Mouse (Mus musculus): Measurements from ENCODE around the gene Daglb. TPM values are rescaled to one million over a fixed set of nuclear protein-coding genes. Genes with fewer than 3 reads are reported as not detected.
A peak's percentile ranks its signal among the peaks of the same experiment; 100 is the strongest.

The Daglb gene
- 7.3 and 9.2 TPM in 2 replicates for polyA plus RNA-seq (2014; fragmentation: Nextera tagmentation; extraction: Ambion mirVana)

GRCm38 (mm10) chr5:143464100-143464756 lies at the start of gene Daglb:
TSS of gene Daglb (plus strand) at chr5:143464584.
- Histone ChIP-seq H3K4me3 (ENCODE audit: low read depth, low read length) (peak within 1 kb of the TSS; percentile 69), H3K9me3 (ENCODE audit: low read depth, low read length) (no peaks in the 10 kb centered on the region), H3K27ac (ENCODE audit: low read depth) (0 out of 2 replicates have a peak within 1 kb of the TSS, but pooled peaks have one; percentile 33), H3K4me1 (ENCODE audit: insufficient read depth) (no peaks in the 10 kb centered on the region), H3K36me3 (ENCODE audit: insufficient read depth) (peaks cover 11% of the 10 kb centered on the region; the same call in 1 of the 2 replicates), H3K27me3 (ENCODE audit: insufficient read depth, low read length) (no peaks in the 10 kb centered on the region), H3K4me2 (peak within 1 kb of the TSS; percentile 95), H3K9ac (peak within 1 kb of the TSS; percentile 68)
- 3% methylated on average over 43 of the region's 43 CpGs for WGBS
- TF ChIP-seq CTCF (IDR thresholded peaks at IDR 0.05; ENCODE audit: low read depth), result no peak
- DNase-seq, result peak; percentile 95
- peak; percentile 95 for ATAC-seq (ENCODE audit: insufficient read depth)

DNA sequence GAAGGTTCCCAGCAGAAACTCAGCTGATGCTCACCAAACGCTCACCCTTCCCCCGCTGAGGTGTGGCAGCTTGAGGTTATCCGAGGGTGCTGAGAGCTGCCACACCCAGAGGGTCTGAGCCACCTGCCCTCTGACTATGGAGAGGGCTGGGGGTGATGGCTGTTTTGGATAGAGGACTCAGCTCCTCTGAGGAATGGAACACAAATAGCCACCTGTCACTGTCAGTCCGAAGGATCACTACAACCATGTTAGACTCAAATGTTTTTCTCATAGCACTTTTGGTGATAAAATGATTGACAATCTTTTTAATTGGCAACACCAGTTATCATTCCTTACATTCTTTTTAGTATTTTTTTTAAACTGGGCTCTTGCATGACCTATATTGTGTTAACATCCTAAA lies 42.9 kb upstream of the Daglb start:
- H3K9me3 ChIP-seq (ENCODE audit: low read depth, low read length), result no peaks in the 10 kb centered on the region; the same call in 1 of the 2 replicates
- peaks cover 67% of the 10 kb centered on the region for H3K36me3 ChIP-seq (ENCODE audit: insufficient read depth)
- ATAC-seq (ENCODE audit: insufficient read depth), result no peak
- 79% methylated on average over 4 of the region's 4 CpGs for WGBS
- no peak overlapping the region for H3K27ac ChIP-seq (ENCODE audit: low read depth)
- H3K4me2 ChIP-seq, result no peak overlapping the region
- TF ChIP-seq CTCF (IDR thresholded peaks at IDR 0.05; ENCODE audit: low read depth), result no peak
- no peak overlapping the region for H3K9ac ChIP-seq
- no peak overlapping the region for H3K4me3 ChIP-seq (ENCODE audit: low read depth, low read length)
- H3K27me3 ChIP-seq (ENCODE audit: insufficient read depth, low read length), result no peaks in the 10 kb centered on the region
- H3K4me1 ChIP-seq (ENCODE audit: insufficient read depth), result no peaks in the 10 kb centered on the region
- DNase-seq, result no peak

- no peak for DNase-seq
- no peaks in the 10 kb centered on the region for H3K27me3 ChIP-seq (ENCODE audit: insufficient read depth, low read length)
- H3K4me3 ChIP-seq (ENCODE audit: low read depth, low read length), result no peak overlapping the region
- no peaks in the 10 kb centered on the region for H3K9me3 ChIP-seq (ENCODE audit: low read depth, low read length)
- WGBS, result 70% methylated on average over 4 of the region's 4 CpGs
- H3K4me2 ChIP-seq, result no peak overlapping the region
- no peak overlapping the region for H3K27ac ChIP-seq (ENCODE audit: low read depth)
- H3K9ac ChIP-seq, result no peak overlapping the region
- H3K4me1 ChIP-seq (ENCODE audit: insufficient read depth), result no peaks in the 10 kb centered on the region
- H3K36me3 ChIP-seq (ENCODE audit: insufficient read depth), result peaks cover 52% of the 10 kb centered on the region
- 0 out of 2 replicates have a peak, but pooled peaks have one; percentile 5 for TF ChIP-seq CTCF (IDR thresholded peaks at IDR 0.05; ENCODE audit: low read depth)
- no peak for ATAC-seq (ENCODE audit: insufficient read depth)
Observed at GRCm38 (mm10) chr5:143422990-143423389, 41.4 kb upstream of the Daglb start.

DNA sequence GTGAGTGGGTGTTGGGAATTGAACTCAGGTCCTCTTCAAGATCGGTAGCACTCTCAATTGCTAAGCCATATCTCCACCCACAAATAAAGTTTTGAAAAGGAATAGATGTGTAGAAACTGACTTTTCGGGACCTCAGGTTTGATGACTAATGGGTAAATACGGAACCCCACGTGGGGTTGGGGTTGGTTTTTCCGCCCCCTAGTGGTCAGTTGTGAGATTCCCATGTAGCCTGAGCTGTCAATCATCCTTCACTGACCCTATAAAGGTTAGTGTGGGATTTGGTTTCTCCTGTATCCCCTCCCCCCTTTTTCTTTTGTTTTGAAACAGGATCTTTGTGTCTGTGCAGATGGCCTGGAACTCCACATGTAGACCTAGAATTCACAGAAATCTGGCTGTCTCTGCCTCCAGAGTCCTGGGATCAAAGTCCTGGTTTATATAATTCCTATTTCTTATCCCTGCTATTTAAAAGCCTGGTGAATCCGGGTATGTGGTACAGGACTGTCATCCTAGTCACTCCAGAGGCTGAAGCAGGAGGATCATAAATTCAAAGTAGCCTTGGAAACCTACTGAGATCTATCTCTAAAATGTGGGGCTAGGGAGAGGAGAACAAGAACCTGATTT lies 40.4 kb upstream of the Daglb start:
- peak; percentile 75 for DNase-seq
- 0 out of 2 replicates have a peak, but pooled peaks have one; percentile 31 for ATAC-seq (ENCODE audit: insufficient read depth)
- TF ChIP-seq CTCF (IDR thresholded peaks at IDR 0.05; ENCODE audit: low read depth), result peak; percentile 84
- 29% methylated on average over 6 of the region's 6 CpGs for WGBS
- H3K27ac ChIP-seq (ENCODE audit: low read depth), result no peak overlapping the region
- no peaks in the 10 kb centered on the region for H3K9me3 ChIP-seq (ENCODE audit: low read depth, low read length)
- no peak overlapping the region for H3K4me2 ChIP-seq
- H3K36me3 ChIP-seq (ENCODE audit: insufficient read depth), result peaks cover 42% of the 10 kb centered on the region
- H3K4me1 ChIP-seq (ENCODE audit: insufficient read depth), result no peaks in the 10 kb centered on the region
- H3K4me3 ChIP-seq (ENCODE audit: low read depth, low read length), result no peak overlapping the region
- no peaks in the 10 kb centered on the region for H3K27me3 ChIP-seq (ENCODE audit: insufficient read depth, low read length)
- H3K9ac ChIP-seq, result no peak overlapping the region

DNA sequence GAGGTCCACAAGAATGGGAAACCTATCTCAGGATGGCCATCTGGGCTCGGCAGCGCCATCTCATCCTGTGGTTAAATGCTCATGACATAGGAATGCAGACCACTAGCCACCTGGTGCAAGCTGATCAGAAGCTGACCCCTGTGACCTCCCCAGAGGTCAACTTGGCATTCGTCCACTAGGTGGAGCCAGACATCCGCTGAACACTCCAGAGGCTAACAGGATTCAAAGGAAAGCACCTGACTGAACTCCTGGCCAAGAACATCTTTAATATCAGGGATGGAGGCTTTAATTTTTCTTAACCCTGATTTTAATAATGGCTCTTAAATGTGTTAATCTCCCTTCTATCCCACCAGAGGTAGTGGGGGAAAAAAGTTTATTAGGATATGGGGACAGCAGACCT lies 30.0 kb upstream of the Daglb start:
- 4% methylated on average over 4 of the region's 4 CpGs for WGBS
- DNase-seq (peak; percentile 76), ATAC-seq (ENCODE audit: insufficient read depth) (no peak)

GRCm38 (mm10) chr5:143441298-143441697 lies 23.1 kb upstream of the Daglb start:
- WGBS, result 69% methylated on average over 3 of the region's 3 CpGs
- Histone ChIP-seq H3K4me1 (ENCODE audit: insufficient read depth) (no peaks in the 10 kb centered on the region), H3K9ac (no peak overlapping the region), H3K27ac (ENCODE audit: low read depth) (no peak overlapping the region), H3K9me3 (ENCODE audit: low read depth, low read length) (no peaks in the 10 kb centered on the region), H3K4me3 (ENCODE audit: low read depth, low read length) (no peak overlapping the region), H3K27me3 (ENCODE audit: insufficient read depth, low read length) (no peaks in the 10 kb centered on the region), H3K4me2 (no peak overlapping the region), H3K36me3 (ENCODE audit: insufficient read depth) (no peaks in the 10 kb centered on the region)
- no peak for DNase-seq
- no peak for TF ChIP-seq CTCF (IDR thresholded peaks at IDR 0.05; ENCODE audit: low read depth)
- no peak for ATAC-seq (ENCODE audit: insufficient read depth)

More for the DNA sequence above, 30.0 kb upstream of the Daglb start:
- H3K9ac ChIP-seq, result no peak overlapping the region
- no peak overlapping the region for H3K27ac ChIP-seq (ENCODE audit: low read depth)
- H3K4me2 ChIP-seq, result no peak overlapping the region
- H3K9me3 ChIP-seq (ENCODE audit: low read depth, low read length), result no peaks in the 10 kb centered on the region
- H3K4me1 ChIP-seq (ENCODE audit: insufficient read depth), result no peaks in the 10 kb centered on the region
- no peak overlapping the region for H3K4me3 ChIP-seq (ENCODE audit: low read depth, low read length)
- H3K36me3 ChIP-seq (ENCODE audit: insufficient read depth), result no peaks in the 10 kb centered on the region
- peak; percentile 78 for TF ChIP-seq CTCF (IDR thresholded peaks at IDR 0.05; ENCODE audit: low read depth)
- no peaks in the 10 kb centered on the region for H3K27me3 ChIP-seq (ENCODE audit: insufficient read depth, low read length)

DNA sequence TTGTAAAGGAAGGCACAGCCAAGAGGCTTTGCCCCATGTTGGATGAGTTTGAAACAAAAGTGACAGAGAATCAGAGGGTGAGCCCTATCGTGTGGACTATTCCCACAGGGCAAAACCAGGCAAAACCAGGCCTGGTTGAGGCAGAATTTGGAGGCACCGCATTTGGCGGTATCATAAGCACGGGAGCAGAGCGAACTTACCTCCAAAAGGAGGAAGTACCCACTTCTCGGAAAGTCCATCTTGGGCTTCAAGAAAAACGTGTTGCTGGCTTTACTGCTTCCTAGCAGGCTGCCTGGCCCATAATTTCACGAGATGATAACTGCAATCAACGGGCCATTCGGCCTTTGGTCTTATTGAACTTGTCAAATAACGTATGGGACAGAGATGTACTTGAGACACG lies 22.6 kb upstream of the Daglb start:
- H3K36me3 ChIP-seq (ENCODE audit: insufficient read depth), result no peaks in the 10 kb centered on the region
- H3K4me3 ChIP-seq (ENCODE audit: low read depth, low read length), result no peak overlapping the region
- H3K9me3 ChIP-seq (ENCODE audit: low read depth, low read length), result no peaks in the 10 kb centered on the region
- no peaks in the 10 kb centered on the region for H3K4me1 ChIP-seq (ENCODE audit: insufficient read depth)
- ATAC-seq (ENCODE audit: insufficient read depth) (no peak), DNase-seq (no peak)
- 81% methylated on average over 12 of the region's 12 CpGs for WGBS
- no peak overlapping the region for H3K4me2 ChIP-seq
- no peak overlapping the region for H3K9ac ChIP-seq
- no peak overlapping the region for H3K27ac ChIP-seq (ENCODE audit: low read depth)
- no peaks in the 10 kb centered on the region for H3K27me3 ChIP-seq (ENCODE audit: insufficient read depth, low read length)
- no peak for TF ChIP-seq CTCF (IDR thresholded peaks at IDR 0.05; ENCODE audit: low read depth)

Measured in lung, embryonic 14.5 days (tissue).